In genomic region chr6:55345264-55345663, GRCm38 (mm10) we compare ENCODE assay signal across 39 mouse cellular contexts. TPM values are rescaled to one million over a fixed set of nuclear protein-coding genes. Genes with fewer than 3 reads are reported as not detected.
A peak's percentile ranks its signal among the peaks of the same experiment; 100 is the strongest.
DNase-seq lines count a peak whose midpoint lies in the region; ATAC-seq and TF ChIP-seq lines count a peak whose summit lies in the region.
"Had no signal": no experiment of that assay in that cellular context is flagged by ENCODE, and none has a peak within 500 bp of the region (broad histone marks: within the 10 kb centered on the region; RNA-seq: fewer than 3 reads in every experiment).

No protein-coding gene starts in this region.

- H3K9me3 ChIP-seq in forebrain, embryonic 11.5 days (ENCODE audit: control insufficient read depth, low read length), result no peaks in the 10 kb centered on the region
- no peaks in the 10 kb centered on the region; the same call in 1 of the 2 replicates for H3K9me3 ChIP-seq in forebrain, embryonic 13.5 days (replicated peaks)
- H3K9me3 ChIP-seq in heart, embryonic 10.5 days, result 0 out of 2 replicates have a peak, but pooled peaks cover 2% of the 10 kb centered on the region
- H3K9me3 ChIP-seq in liver, embryonic 13.5 days (replicated peaks), result no peaks in the 10 kb centered on the region
- H3K9me3 ChIP-seq in liver, postnatal 0 days (ENCODE audit: low read length), result no peaks in the 10 kb centered on the region
- H3K9me3 ChIP-seq: embryonic facial prominence, embryonic 15.5 days; intestine, embryonic 15.5 days; megakaryocyte, embryonic 14.5 days had no signal

- H3K4me1 ChIP-seq in forebrain, embryonic 11.5 days (replicated peaks; ENCODE audit: control insufficient read depth, insufficient read depth, low read length), result no peaks in the 10 kb centered on the region
- H3K4me1 ChIP-seq in forebrain, embryonic 13.5 days, result peaks cover 13% of the 10 kb centered on the region
- peaks cover 22% of the 10 kb centered on the region for H3K4me1 ChIP-seq in heart, embryonic 10.5 days
- H3K4me1 ChIP-seq in liver, embryonic 13.5 days (replicated peaks), result peaks cover 95% of the 10 kb centered on the region
- H3K4me1 ChIP-seq in liver, postnatal 0 days (ENCODE audit: insufficient read depth), result peaks cover 27% of the 10 kb centered on the region
- H3K4me1 ChIP-seq in bone marrow, adult 2 months (ENCODE audit: control insufficient read depth, insufficient read depth, low read length), result no peaks in the 10 kb centered on the region
- H3K4me1 ChIP-seq: hindbrain, embryonic 12.5 days; midbrain, embryonic 12.5 days had no signal

- no peaks in the 10 kb centered on the region; the same call in none of the 2 replicates for H3K27me3 ChIP-seq in forebrain, embryonic 11.5 days (ENCODE audit: control insufficient read depth, insufficient read depth, low read length)
- H3K27me3 ChIP-seq in forebrain, embryonic 13.5 days, result no peaks in the 10 kb centered on the region
- peaks cover 37% of the 10 kb centered on the region for H3K27me3 ChIP-seq in heart, embryonic 10.5 days (ENCODE audit: insufficient read depth, poor library complexity, severe bottlenecking)
- H3K27me3 ChIP-seq in liver, embryonic 13.5 days, result no peaks in the 10 kb centered on the region
- no peaks in the 10 kb centered on the region for H3K27me3 ChIP-seq in liver, postnatal 0 days (ENCODE audit: insufficient read depth, low read length)
- H3K27me3 ChIP-seq: embryonic facial prominence, embryonic 15.5 days; hindbrain, embryonic 12.5 days; intestine, embryonic 15.5 days; megakaryocyte, embryonic 14.5 days; midbrain, embryonic 12.5 days; neural tube, embryonic 13.5 days had no signal

- H3K27ac ChIP-seq in forebrain, embryonic 11.5 days (ENCODE audit: low read depth, low read length), result no peak overlapping the region
- no peak overlapping the region for H3K27ac ChIP-seq in forebrain, embryonic 13.5 days
- no peak overlapping the region for H3K27ac ChIP-seq in heart, embryonic 10.5 days
- 0 out of 2 replicates have a peak overlapping the region, but pooled peaks have one; percentile 31 for H3K27ac ChIP-seq in liver, embryonic 13.5 days
- no peak overlapping the region for H3K27ac ChIP-seq in liver, postnatal 0 days (ENCODE audit: low read depth)
- H3K27ac ChIP-seq in bone marrow, adult 2 months (ENCODE audit: control insufficient read depth, insufficient read depth, low read depth, low read length, poor library complexity), result no peak overlapping the region; the same call in 1 of the 2 replicates
- H3K27ac ChIP-seq: embryonic facial prominence, embryonic 10.5 days; embryonic facial prominence, embryonic 15.5 days; heart, embryonic 13.5 days; hindbrain, embryonic 12.5 days; hindbrain, postnatal 0 days; intestine, embryonic 15.5 days; liver, embryonic 14.5 days; midbrain, embryonic 12.5 days; neural tube, embryonic 13.5 days had no signal

- TF ChIP-seq CTCF in liver, postnatal 0 days (IDR thresholded peaks at IDR 0.05; ENCODE audit: low read depth), result no peak
- TF ChIP-seq CTCF in bone marrow, adult 2 months (IDR thresholded peaks at IDR 0.05; ENCODE audit: control insufficient read depth, insufficient read depth, low read length), result no peak

- WGBS in forebrain, embryonic 11.5 days, result 87% methylated on average over 10 of the region's 10 CpGs
- WGBS in forebrain, embryonic 13.5 days, result 85% methylated on average over 10 of the region's 10 CpGs
- WGBS in heart, embryonic 10.5 days, result 89% methylated on average over 10 of the region's 10 CpGs
- WGBS in liver, embryonic 13.5 days (ENCODE audit: insufficient replicate concordance), result 83% methylated on average over 10 of the region's 10 CpGs
- 91% methylated on average over 10 of the region's 10 CpGs for WGBS in liver, postnatal 0 days (ENCODE audit: insufficient replicate concordance)
- 91% methylated on average over 10 of the region's 10 CpGs for WGBS in bone marrow, adult 2 months

- TF ChIP-seq POLR2A in bone marrow, adult 2 months (IDR thresholded peaks at IDR 0.05; ENCODE audit: borderline replicate concordance, control insufficient read depth, low read depth, low read length), result 0 out of 2 replicates have a peak, but pooled peaks have one; percentile 12

- ATAC-seq in forebrain, embryonic 11.5 days (replicated peaks; ENCODE audit: low FRiP score), result no peak
- no peak for ATAC-seq in forebrain, embryonic 13.5 days
- ATAC-seq in liver, embryonic 13.5 days (ENCODE audit: low read depth), result no peak
- ATAC-seq in liver, postnatal 0 days, result no peak
- ATAC-seq: activated CD4-positive, CD25-positive, alpha-beta regulatory T cell, adult 4 months; forebrain, embryonic 14.5 days; hindbrain, postnatal 0 days; intestine, embryonic 15.5 days had no signal

- no peak overlapping the region for H3K4me2 ChIP-seq in forebrain, embryonic 11.5 days (ENCODE audit: low read depth, low read length, severe bottlenecking)
- no peak overlapping the region for H3K4me2 ChIP-seq in forebrain, embryonic 13.5 days
- H3K4me2 ChIP-seq in liver, embryonic 13.5 days, result no peak overlapping the region
- no peak overlapping the region for H3K4me2 ChIP-seq in liver, postnatal 0 days (ENCODE audit: low read depth, low read length)
- H3K4me2 ChIP-seq: embryonic facial prominence, embryonic 15.5 days; heart, embryonic 13.5 days; hindbrain, embryonic 12.5 days; intestine, embryonic 15.5 days; midbrain, embryonic 12.5 days; neural tube, embryonic 13.5 days had no signal

- H3K4me3 ChIP-seq in forebrain, embryonic 11.5 days (ENCODE audit: low read depth, low read length), result no peak overlapping the region
- H3K4me3 ChIP-seq in forebrain, embryonic 13.5 days, result no peak overlapping the region
- no peak overlapping the region for H3K4me3 ChIP-seq in heart, embryonic 10.5 days
- no peak overlapping the region for H3K4me3 ChIP-seq in liver, embryonic 13.5 days (replicated peaks)
- H3K4me3 ChIP-seq in liver, postnatal 0 days (ENCODE audit: low read depth, low read length), result no peak overlapping the region
- no peak overlapping the region for H3K4me3 ChIP-seq in bone marrow, adult 2 months (replicated peaks; ENCODE audit: control insufficient read depth, low read depth, low read length)
- H3K4me3 ChIP-seq: embryonic facial prominence, embryonic 10.5 days; embryonic facial prominence, embryonic 15.5 days; heart, embryonic 13.5 days; hindbrain, embryonic 12.5 days; intestine, embryonic 15.5 days; megakaryocyte, embryonic 14.5 days; midbrain, embryonic 12.5 days; myocyte; neural tube, embryonic 13.5 days had no signal

- H3K36me3 ChIP-seq in forebrain, embryonic 11.5 days (ENCODE audit: control insufficient read depth, insufficient read depth, low read length), result no peaks in the 10 kb centered on the region
- no peaks in the 10 kb centered on the region for H3K36me3 ChIP-seq in forebrain, embryonic 13.5 days (ENCODE audit: poor library complexity, severe bottlenecking)
- no peaks in the 10 kb centered on the region for H3K36me3 ChIP-seq in heart, embryonic 10.5 days
- H3K36me3 ChIP-seq in liver, embryonic 13.5 days, result 0 out of 2 replicates have a peak, but pooled peaks cover 13% of the 10 kb centered on the region
- peaks cover 34% of the 10 kb centered on the region; the same call in 1 of the 2 replicates for H3K36me3 ChIP-seq in liver, postnatal 0 days (replicated peaks; ENCODE audit: insufficient read depth, low read length)
- H3K36me3 ChIP-seq: embryonic facial prominence, embryonic 10.5 days; heart, embryonic 13.5 days; hindbrain, embryonic 12.5 days; intestine, embryonic 15.5 days; midbrain, embryonic 12.5 days; neural tube, embryonic 13.5 days had no signal

- intact Hi-C loops in heart, postnatal 14 days (cut with DNase I), result no loop called here

- H3K9ac ChIP-seq in forebrain, embryonic 11.5 days (ENCODE audit: low read length), result no peak overlapping the region
- H3K9ac ChIP-seq in forebrain, embryonic 13.5 days, result no peak overlapping the region
- H3K9ac ChIP-seq in liver, embryonic 13.5 days, result no peak overlapping the region
- no peak overlapping the region for H3K9ac ChIP-seq in liver, postnatal 0 days (replicated peaks)
- H3K9ac ChIP-seq: embryonic facial prominence, embryonic 15.5 days; heart, embryonic 13.5 days; hindbrain, embryonic 12.5 days; intestine, embryonic 15.5 days; liver, embryonic 14.5 days; midbrain, embryonic 12.5 days; neural tube, embryonic 13.5 days had no signal

- no peak for TF ChIP-seq EP300 in liver, postnatal 0 days (IDR thresholded peaks at IDR 0.05; ENCODE audit: low read depth)

- peak; percentile 35 for DNase-seq in forebrain, embryonic 11.5 days (ENCODE audit: low spot score)
- peak; percentile 66 for DNase-seq in heart, embryonic 10.5 days (ENCODE audit: low spot score)
- no peak for DNase-seq in heart, postnatal 14 days
- DNase-seq in liver, embryonic 13.5 days, result no peak
- no peak for DNase-seq in liver, postnatal 0 days
- no peak for DNase-seq in thymus, postnatal 10 days (ENCODE audit: low spot score in 2 of 2)
- DNase-seq: adrenal gland, adult 2 months; adrenal gland, postnatal 36 days; cerebellum, adult 8-10 months; cerebellum, postnatal 25 days; heart, postnatal 10 days; retina, postnatal 1 day; right cerebral cortex, postnatal 14 days; thymus, postnatal 14 days had no signal

RNA-seq across cellular contexts. Expression of gene Aqp1, which starts 9.0 kb away (rescaled TPM):
- 0.61 and 0.92 TPM in 2 replicates for polyA plus RNA-seq in forebrain, embryonic 11.5 days (2014; fragmentation: Nextera tagmentation; extraction: Ambion mirVana)
- 1.7 and 4.2 TPM in 2 replicates for polyA plus RNA-seq in forebrain, embryonic 13.5 days (2015; fragmentation: Nextera tagmentation; extraction: Ambion mirVana)
- 5.1 and 8.3 TPM in 2 replicates for polyA plus RNA-seq in heart, embryonic 10.5 days (2016; fragmentation: Nextera tagmentation; extraction: Ambion mirVana)
- 100 to 1,000 TPM; 397 to 446 TPM for total RNA-seq in heart, postnatal 14 days (2021)
- polyA plus RNA-seq in liver, embryonic 13.5 days (2015; fragmentation: Nextera tagmentation; extraction: Ambion mirVana), result 41.7 and 45.2 TPM in 2 replicates
- polyA plus RNA-seq in liver, postnatal 0 days (2015; fragmentation: Nextera tagmentation; extraction: Ambion mirVana), result 134 and 135 TPM in 2 replicates
- polyA plus RNA-seq in bone marrow, adult 2 months (2011; ENCODE audit: insufficient read depth, insufficient read length, low replicate concordance, missing spikeins), result 226 and 325 TPM in 2 replicates
- total RNA-seq: CH12.LX had no signal

RNA-seq across cellular contexts. Expression of gene Ghrhr, which starts 30.8 kb away (rescaled TPM):
- not detected in 2 replicates for polyA plus RNA-seq in forebrain, embryonic 11.5 days (2014; fragmentation: Nextera tagmentation; extraction: Ambion mirVana)
- not detected in 2 replicates for polyA plus RNA-seq in forebrain, embryonic 13.5 days (2015; fragmentation: Nextera tagmentation; extraction: Ambion mirVana)
- not detected in 2 replicates for polyA plus RNA-seq in heart, embryonic 10.5 days (2016; fragmentation: Nextera tagmentation; extraction: Ambion mirVana)
- total RNA-seq in heart, postnatal 14 days (2021), result not detected
- polyA plus RNA-seq in liver, embryonic 13.5 days (2015; fragmentation: Nextera tagmentation; extraction: Ambion mirVana), result 0.06 and 0.08 TPM in 2 replicates
- polyA plus RNA-seq in liver, postnatal 0 days (2015; fragmentation: Nextera tagmentation; extraction: Ambion mirVana), result 0.08 and 0.09 TPM in 2 replicates
- polyA plus RNA-seq in bone marrow, adult 2 months (2011; ENCODE audit: insufficient read depth, insufficient read length, low replicate concordance, missing spikeins), result not detected in 2 replicates
- total RNA-seq: adrenal gland, adult 2 months; adrenal gland, postnatal 36 days; CH12.LX; ES-E14; heart, postnatal 10 days; hindbrain, postnatal 0 days; layer of hippocampus, adult 8-10 months; layer of hippocampus, postnatal 25 days; left cerebral cortex, adult 8-10 months; left cerebral cortex, postnatal 36 days; midbrain, postnatal 0 days had no signal
- polyA plus RNA-seq: activated CD4-positive, CD25-positive, alpha-beta regulatory T cell, adult 4 months; adrenal gland, adult 2 months; C2C12; embryonic facial prominence, embryonic 10.5 days; embryonic facial prominence, embryonic 15.5 days; forebrain, embryonic 14.5 days; heart, embryonic 13.5 days; hindbrain, embryonic 12.5 days; hindbrain, postnatal 0 days; limb, embryonic 14.5 days; midbrain, embryonic 12.5 days; midbrain, postnatal 0 days; myocyte; neural tube, embryonic 13.5 days; stomach, embryonic 14.5 days had no signal

Comparison
In these comparisons a context has a peak if more than half of its experiments do, and no peak if none do; other contexts are left out.
1. DNase-seq: peak in forebrain, embryonic 11.5 days (single experiment) and heart, embryonic 10.5 days (single experiment); none in heart, postnatal 14 days (0 of 2), liver, embryonic 13.5 days (single experiment), liver, postnatal 0 days (single experiment) and thymus, postnatal 10 days (0 of 2).